Mouse (Mus musculus) myocyte (in vitro differentiated cells): Measurements from ENCODE around the gene Abt1. TPM values are rescaled to one million over a fixed set of nuclear protein-coding genes. Genes with fewer than 3 reads are reported as not detected.

Source experiments
- H3K27me3 ChIP-seq: one replicate; pipeline ENCODE4 v1.6.1; 2011; ENCODE audit not compliant: control insufficient read depth, insufficient read depth, insufficient read length
- H3K36me3 ChIP-seq: one replicate; pipeline ENCODE4 v1.6.1; 2011; ENCODE audit not compliant: control insufficient read depth, insufficient read depth
- H3K4me2 ChIP-seq: one replicate; pipeline ENCODE4 v1.6.1; 2011; ENCODE audit warnings: low read depth, control low read depth
- H3K4me3 ChIP-seq: one replicate; pipeline ENCODE4 v1.5.1; 2011; ENCODE audit warnings: mild to moderate bottlenecking, control low read depth, moderate library complexity
- H3K79me2 ChIP-seq: one replicate; pipeline ENCODE4 v1.6.1; 2011; ENCODE audit not compliant: control insufficient read depth, insufficient read depth
- H3ac ChIP-seq: one replicate; pipeline ENCODE4 v1.6.1; 2011; ENCODE audit not compliant: control insufficient read depth, insufficient read length
- CEBPB ChIP-seq: IDR thresholded peaks from 2 replicates; pipeline ENCODE4 v1.6.1; 2011; ENCODE audit warnings: mild to moderate bottlenecking, moderate library complexity; ENCODE audit not compliant: poor library complexity, insufficient read depth, severe bottlenecking
- E2F4 ChIP-seq: IDR thresholded peaks from one replicate; pipeline ENCODE4 v1.6.1; 2011; ENCODE audit warnings: mild to moderate bottlenecking, control low read depth, moderate library complexity; ENCODE audit not compliant: insufficient read depth
- MAX ChIP-seq: IDR thresholded peaks from one replicate; pipeline ENCODE4 v1.6.1; 2011; ENCODE audit warnings: low read depth, mild to moderate bottlenecking, control low read depth
- MYOD1 ChIP-seq, 3 experiments: IDR thresholded peaks; one replicate each; pipeline ENCODE4 v1.6.1; 2011; ENCODE audit warnings: control low read depth in 2 of 3, low read depth in 2 of 3, mild to moderate bottlenecking in 2 of 3, moderate library complexity in 1 of 3; ENCODE audit not compliant: insufficient read length in 2 of 3, control insufficient read depth in 1 of 3
- MYOG ChIP-seq, 3 experiments: IDR thresholded peaks; one replicate each; pipeline ENCODE4 v1.6.1; 2011; ENCODE audit warnings: control low read depth in 2 of 3, low read depth in 2 of 3, mild to moderate bottlenecking in 2 of 3; ENCODE audit not compliant: insufficient read length in 2 of 3, control insufficient read depth in 1 of 3, insufficient read depth in 1 of 3
- POLR2A ChIP-seq: IDR thresholded peaks from one replicate; pipeline ENCODE4 v1.6.1; 2011; ENCODE audit warnings: low read depth, mild to moderate bottlenecking, control low read depth, moderate library complexity; ENCODE audit not compliant: insufficient read length
- POLR2AphosphoS2 ChIP-seq: IDR thresholded peaks from one replicate; pipeline ENCODE4 v1.6.1; 2011; ENCODE audit warnings: low read depth, control low read depth; ENCODE audit not compliant: insufficient read length
- REST ChIP-seq: IDR thresholded peaks from one replicate; pipeline ENCODE4 v1.6.1; 2011; ENCODE audit warnings: mild to moderate bottlenecking, control low read depth, moderate library complexity; ENCODE audit not compliant: insufficient read depth, insufficient read length
- SRF ChIP-seq: IDR thresholded peaks from one replicate; pipeline ENCODE4 v1.6.1; 2011; ENCODE audit warnings: low read depth; ENCODE audit not compliant: control insufficient read depth, insufficient read length
- TCF12 ChIP-seq: IDR thresholded peaks from one replicate; pipeline ENCODE4 v1.6.1; 2011; ENCODE audit warnings: mild to moderate bottlenecking, control low read depth; ENCODE audit not compliant: poor library complexity, insufficient read depth, severe bottlenecking
- TCF3 ChIP-seq: IDR thresholded peaks from one replicate; pipeline ENCODE4 v1.6.1; 2011; ENCODE audit warnings: low read depth, control low read depth; ENCODE audit not compliant: insufficient read length
- USF1 ChIP-seq: IDR thresholded peaks from one replicate; pipeline ENCODE4 v1.6.1; 2011; ENCODE audit warnings: low read depth, mild to moderate bottlenecking, control low read depth, moderate library complexity
- polyA plus RNA-seq: library from polyadenylated mRNA; unstranded; fragments of >200 nt; fragmentation: generic; extraction: Trizol; gene quantifications from one replicate; pipeline ENCODE4 v1.2.1, GENCODE M21; 2012; ENCODE audit warnings: missing spikeins

Abt1 gene
- polyA plus RNA-seq, 1 experiment = 7.4 TPM

DNA sequence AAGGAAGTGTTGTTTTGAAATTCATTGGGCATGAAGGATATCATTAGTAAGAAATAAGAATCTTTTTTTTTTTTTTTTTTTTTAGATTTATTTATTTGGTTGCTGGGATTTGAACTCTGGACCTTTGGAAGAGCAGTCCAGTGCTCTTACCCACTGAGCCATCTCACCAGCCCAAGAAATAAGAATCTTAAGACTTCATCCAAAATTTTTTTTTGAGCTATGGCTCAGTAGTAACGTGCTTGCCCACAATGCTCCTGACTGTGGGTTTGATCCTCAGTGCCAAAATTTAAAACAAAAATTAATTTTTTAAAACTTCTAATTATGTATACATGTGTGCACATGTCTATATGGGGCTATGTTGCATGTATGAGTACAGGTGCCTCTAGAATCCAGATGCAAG lies 36.1 kb downstream of the Abt1 start:
- TF ChIP-seq MYOG (IDR thresholded peaks at IDR 0.05; ENCODE audit: control insufficient read depth in 1 of 3, insufficient read depth in 1 of 3, insufficient read length in 2 of 3, low read depth in 2 of 3) (no peak), POLR2AphosphoS2 (no peak), TCF3 (no peak), USF1 (no peak), TCF12 (no peak), E2F4 (no peak), CEBPB (no peak), SRF (no peak), POLR2A (no peak), MYOD1 (IDR thresholded peaks at IDR 0.05; ENCODE audit: control insufficient read depth in 1 of 3, insufficient read length in 2 of 3, low read depth in 2 of 3) (no peak), REST (no peak), MAX (no peak)
- H3K4me2 ChIP-seq = no peak overlapping the region
- H3ac ChIP-seq = no peak overlapping the region
- H3K36me3 ChIP-seq = no peaks in the 10 kb centered on the region
- no peak overlapping the region for H3K4me3 ChIP-seq
- no peaks in the 10 kb centered on the region for H3K79me2 ChIP-seq
- no peaks in the 10 kb centered on the region for H3K27me3 ChIP-seq

DNA sequence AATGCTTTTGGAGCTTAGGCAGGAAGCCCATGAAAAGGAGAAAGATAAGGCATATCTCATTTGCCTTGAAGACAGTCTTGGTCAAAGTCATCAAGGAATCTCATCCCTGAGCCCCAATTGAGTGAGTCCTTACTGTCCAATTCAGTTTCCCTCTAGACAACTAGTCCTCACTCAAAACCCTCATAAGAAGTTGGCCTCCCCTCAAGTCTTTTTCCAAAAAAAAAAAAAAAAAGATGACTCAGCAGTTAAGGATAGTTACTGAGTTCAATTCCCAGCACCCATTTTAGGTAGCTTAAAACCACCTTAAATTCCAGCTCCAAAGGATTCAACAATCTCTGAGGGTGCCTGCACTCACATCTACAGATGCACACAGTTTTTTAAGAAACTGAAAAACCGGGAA lies 40.5 kb downstream of the Abt1 start:
- H3K4me3 ChIP-seq = no peak overlapping the region
- no peaks in the 10 kb centered on the region for H3K27me3 ChIP-seq
- H3K79me2 ChIP-seq = no peaks in the 10 kb centered on the region
- TF ChIP-seq USF1 (no peak), CEBPB (no peak), MYOG (IDR thresholded peaks at IDR 0.05; ENCODE audit: control insufficient read depth in 1 of 3, insufficient read depth in 1 of 3, insufficient read length in 2 of 3, low read depth in 2 of 3) (no peak), TCF12 (no peak), MYOD1 (IDR thresholded peaks at IDR 0.05; ENCODE audit: control insufficient read depth in 1 of 3, insufficient read length in 2 of 3, low read depth in 2 of 3) (no peak), SRF (no peak), POLR2A (no peak), POLR2AphosphoS2 (no peak), REST (no peak), E2F4 (no peak), TCF3 (no peak), MAX (no peak)
- H3ac ChIP-seq = no peak overlapping the region
- H3K4me2 ChIP-seq = no peak overlapping the region
- no peaks in the 10 kb centered on the region for H3K36me3 ChIP-seq

DNA sequence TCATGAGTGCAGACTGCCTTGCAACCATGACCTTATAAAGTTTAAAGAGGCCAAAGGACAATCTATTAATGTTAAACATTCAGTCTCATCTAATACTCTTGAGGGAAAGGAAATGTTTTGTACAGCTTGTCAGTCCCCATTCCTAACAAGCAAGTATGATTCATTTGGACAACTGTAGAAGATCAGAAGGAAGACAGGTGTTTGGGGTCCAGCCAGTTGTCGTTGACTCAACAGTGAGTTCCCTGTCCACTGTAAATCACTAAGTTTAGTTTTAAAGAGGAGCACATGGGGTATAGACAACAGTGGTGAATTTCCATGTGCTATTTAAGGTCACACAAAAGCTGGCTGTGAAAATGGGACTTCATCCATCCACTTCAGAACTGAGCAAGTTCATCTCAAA lies 51.2 kb downstream of the Abt1 start:
- Histone ChIP-seq H3ac (no peak overlapping the region), H3K4me2 (peak overlapping the region; percentile 39), H3K79me2 (peaks cover 13% of the 10 kb centered on the region), H3K27me3 (no peaks in the 10 kb centered on the region), H3K4me3 (no peak overlapping the region), H3K36me3 (no peaks in the 10 kb centered on the region)
- TF ChIP-seq MYOD1 (IDR thresholded peaks at IDR 0.05; ENCODE audit: control insufficient read depth in 1 of 3, insufficient read length in 2 of 3, low read depth in 2 of 3) = peak; percentile 88 to 94 (median 92)
- TF ChIP-seq MYOG (IDR thresholded peaks at IDR 0.05; ENCODE audit: control insufficient read depth in 1 of 3, insufficient read depth in 1 of 3, insufficient read length in 2 of 3, low read depth in 2 of 3) = peak in 2 of 3 experiments; percentile 29 to 93
- TF ChIP-seq USF1 = no peak
- TF ChIP-seq TCF12 = peak; percentile 85
- no peak for TF ChIP-seq REST
- TF ChIP-seq SRF = no peak
- no peak for TF ChIP-seq MAX
- TF ChIP-seq CEBPB = no peak
- TF ChIP-seq TCF3 = peak; percentile 43
- TF ChIP-seq POLR2AphosphoS2 = no peak
- no peak for TF ChIP-seq POLR2A
- TF ChIP-seq E2F4 = no peak

DNA sequence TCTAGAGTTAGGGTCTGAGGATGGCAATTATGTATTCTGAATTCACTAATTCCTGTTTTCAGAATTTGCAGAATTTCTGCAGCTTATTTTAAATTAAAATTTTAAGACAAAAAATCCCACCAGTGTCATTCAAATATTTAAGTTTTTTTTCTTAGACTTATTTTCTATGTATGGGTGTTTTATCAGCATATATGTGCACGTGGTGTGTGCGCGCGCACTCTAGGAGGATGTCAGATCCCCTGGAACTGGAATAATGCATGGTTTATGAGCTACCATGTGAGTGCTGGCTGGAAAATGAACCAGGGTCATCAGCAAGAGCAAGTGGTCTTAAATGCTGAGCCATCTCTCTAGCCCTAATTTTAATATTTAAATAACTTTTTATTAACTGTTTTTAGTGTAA lies 53.6 kb downstream of the Abt1 start:
- Histone ChIP-seq H3K79me2 (peaks cover 36% of the 10 kb centered on the region), H3K4me2 (peak overlapping the region; percentile 88), H3K36me3 (peaks cover 8% of the 10 kb centered on the region), H3ac (no peak overlapping the region), H3K27me3 (no peaks in the 10 kb centered on the region), H3K4me3 (peak overlapping the region; percentile 81)
- TF ChIP-seq TCF3 (no peak), CEBPB (no peak), E2F4 (no peak), TCF12 (no peak), POLR2AphosphoS2 (no peak), POLR2A (no peak), MYOD1 (IDR thresholded peaks at IDR 0.05; ENCODE audit: control insufficient read depth in 1 of 3, insufficient read length in 2 of 3, low read depth in 2 of 3) (no peak), SRF (no peak), MAX (no peak), REST (no peak), USF1 (no peak)
